Mouse (Mus musculus): ENCODE data around the gene Suds3.

The Suds3 gene

GRCm38 (mm10) chr5:117042661-117043060 is 73.3 kb downstream of the Suds3 start:
- no peak for DNase-seq (ENCODE audit: low spot score)
